Mouse (Mus musculus) heart, adult 11 months (tissue): ENCODE results near the gene Triml1.
A peak's percentile ranks its signal among the peaks of the same experiment; 100 is the strongest.

ENCODE experiments used
- DNase-seq: peaks from one replicate; pipeline ENCODE4 v3.0.0; 2022

Gene Triml1

GRCm38 (mm10) chr8:43141386-43141785 is at the start of gene Triml1:
TSS of gene Triml1 (minus strand) at chr8:43141486.
- no peak for DNase-seq

DNA sequence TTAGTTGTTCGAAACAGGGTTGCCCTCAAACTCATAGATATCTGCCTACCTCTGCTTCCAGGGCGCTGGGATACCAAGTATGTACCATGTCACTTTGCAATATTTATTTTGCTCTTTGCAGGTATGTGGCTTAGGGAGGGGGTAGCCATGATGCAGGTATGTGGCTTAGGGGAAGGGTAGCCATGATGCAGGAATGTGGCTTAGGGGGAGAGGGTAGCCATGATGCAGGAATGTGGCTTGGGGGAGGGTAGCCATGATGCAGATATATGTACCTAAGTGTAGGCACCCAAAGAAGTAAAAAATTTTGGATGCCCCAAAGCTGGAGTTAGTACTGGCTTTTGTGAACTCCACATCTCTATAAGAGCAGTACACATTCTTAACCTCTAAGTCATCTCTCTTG is 41.0 kb upstream of the Triml1 start:
- DNase-seq: peak; percentile 42

DNA sequence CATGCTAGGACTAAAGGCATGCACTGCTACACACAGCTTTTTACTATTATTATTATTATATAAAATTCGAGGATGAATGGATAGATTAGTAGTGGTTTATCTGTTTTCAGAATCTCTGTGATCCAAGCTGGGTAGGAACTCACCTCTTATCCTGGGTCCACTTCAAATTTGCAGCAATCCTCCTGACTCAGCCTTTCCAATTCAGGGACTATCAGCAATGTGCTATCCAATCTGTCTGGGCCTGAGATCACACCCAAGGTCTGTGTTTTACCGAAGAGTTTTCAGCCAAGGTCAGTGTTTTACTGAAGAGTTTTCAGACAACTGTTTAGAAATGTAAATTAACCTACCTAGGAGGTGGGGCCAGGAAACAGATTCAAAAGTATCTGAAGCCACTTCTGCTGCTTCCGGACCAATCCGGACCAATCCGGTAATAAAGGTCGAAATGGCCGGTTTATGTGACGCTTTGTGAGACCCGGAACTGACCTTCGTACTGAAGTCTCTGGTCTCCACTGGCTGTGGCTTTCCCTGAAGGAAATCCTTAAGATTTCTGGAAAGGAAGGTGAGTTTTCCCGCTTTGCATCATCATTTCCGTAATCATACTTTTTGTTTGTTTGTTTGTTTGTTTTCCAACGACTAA is 38.9 kb upstream of the Triml1 start, which contains the start of gene Triml2:
Triml2 (plus strand) TSS at position 488 of the 637 bp plus-strand sequence.
- peak; percentile 55 for DNase-seq

GRCm38 (mm10) chr8:43179189-43179588 is 37.9 kb upstream of the Triml1 start:
- DNase-seq: peak; percentile 88

GRCm38 (mm10) chr8:43178263-43178662 is 37.0 kb upstream of the Triml1 start:
- peak; percentile 44 for DNase-seq

- DNase-seq: peak; percentile 63
These were observed 35.6 kb upstream of the Triml1 start for GRCm38 (mm10) chr8:43176766-43177486.

DNA sequence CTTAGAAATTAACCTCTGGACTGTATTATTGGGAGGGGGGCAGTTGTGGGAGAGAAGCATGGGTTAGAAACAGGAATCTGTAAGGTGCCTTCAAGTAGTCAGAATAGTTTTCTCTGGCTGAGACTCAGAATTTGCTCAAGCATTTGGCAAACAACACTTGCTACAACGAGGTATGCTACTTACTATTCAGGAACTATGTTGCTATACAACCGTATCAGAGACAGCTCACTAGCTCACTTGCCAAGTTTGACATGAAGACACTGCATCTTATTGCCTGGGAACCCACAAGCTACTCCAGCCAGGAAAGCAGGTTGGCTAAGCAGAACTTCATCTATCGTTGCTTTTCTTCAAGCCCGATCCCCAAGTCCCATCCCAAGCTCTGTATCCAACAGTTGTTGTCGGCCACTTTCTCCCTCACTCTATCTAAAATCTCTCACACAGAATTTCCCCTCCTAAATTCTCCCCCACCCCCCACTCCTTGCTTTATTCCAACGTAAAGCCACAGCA is 28.0 kb upstream of the Triml1 start:
- peak; percentile 64 for DNase-seq

- peak; percentile 77 for DNase-seq
These were observed 26.8 kb upstream of the Triml1 start for GRCm38 (mm10) chr8:43168083-43168482.

GRCm38 (mm10) chr8:43164453-43164852 is 23.2 kb upstream of the Triml1 start:
- peak; percentile 36 for DNase-seq

DNA sequence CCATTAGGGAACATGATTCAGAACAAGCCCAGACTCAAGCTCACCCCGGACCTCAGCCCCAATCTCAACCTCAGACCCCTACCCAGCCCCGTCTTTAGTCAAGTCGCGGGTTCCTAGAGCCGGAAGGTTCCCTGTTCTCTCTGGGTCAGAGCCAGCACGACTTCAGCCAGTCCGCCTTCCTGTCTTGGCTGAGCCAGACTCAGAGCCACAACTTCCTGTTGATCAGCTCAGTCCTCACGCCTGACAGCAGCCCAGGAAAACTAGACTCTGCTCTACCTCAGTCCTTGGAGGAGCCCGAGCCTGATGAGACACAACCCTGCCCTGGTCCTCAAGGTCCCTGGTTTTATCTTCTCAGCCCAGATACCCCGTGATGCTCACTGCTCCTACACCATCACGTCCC is 22.0 kb upstream of the Triml1 start:
- DNase-seq: peak; percentile 84

DNA sequence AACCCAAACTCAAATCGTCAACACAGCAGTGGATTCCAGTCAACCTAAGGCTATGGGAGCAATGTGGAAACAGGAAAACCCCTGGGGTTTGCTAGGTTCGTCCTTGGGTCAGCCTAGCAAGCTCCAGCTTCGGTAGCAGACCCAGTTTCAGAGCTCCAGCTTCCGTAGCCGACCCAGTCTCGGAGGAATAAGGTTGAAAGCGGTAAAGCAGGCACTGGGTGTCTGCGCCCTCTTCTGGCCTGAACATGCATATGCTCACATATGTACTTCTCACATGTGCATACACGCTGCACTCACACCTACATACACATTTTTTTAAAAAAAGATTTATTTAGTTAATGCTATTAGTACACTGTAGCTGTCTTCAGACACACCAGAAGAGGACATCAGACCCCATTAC is 8.0 kb upstream of the Triml1 start:
- DNase-seq: no peak

DNA sequence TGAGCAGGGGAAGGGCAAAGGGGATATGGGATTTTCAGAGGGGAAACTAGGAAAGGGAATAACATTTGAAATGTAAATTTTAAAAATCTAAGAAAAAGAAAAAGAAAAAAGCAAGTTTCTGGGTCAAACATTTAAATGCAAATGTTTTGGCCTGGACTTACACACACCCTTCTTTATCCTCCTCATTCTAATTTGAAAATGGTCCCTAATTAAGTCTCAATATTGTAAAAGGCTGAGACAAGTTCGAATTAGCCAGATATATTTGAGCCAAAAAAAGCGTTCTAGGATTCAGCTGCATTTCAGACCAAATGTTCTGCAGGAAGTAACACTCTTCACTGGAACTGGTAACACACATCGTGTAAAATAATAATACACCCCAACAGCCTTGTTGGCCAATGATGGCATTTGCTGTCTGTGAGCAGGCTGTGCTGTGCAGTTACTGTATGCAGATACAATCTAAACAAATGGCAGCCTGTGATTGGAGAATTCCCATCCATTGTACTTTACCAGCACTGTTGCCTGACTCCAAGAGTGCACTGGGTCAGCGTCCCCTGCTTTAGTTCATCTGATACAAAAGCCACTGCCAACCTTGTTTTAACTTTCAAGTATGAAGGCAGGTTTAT is 30.0 kb downstream of the Triml1 start:
- DNase-seq: no peak
